Mouse (Mus musculus) bone marrow, adult 2 months (tissue): ENCODE measurements around the gene Cd22.

Experiments used
- CTCF ChIP-seq: fragments of 200-500 bp; IDR thresholded peaks from 2 replicates; pipeline ENCODE4 v1.5.1; 2011; ENCODE audit warnings: low read length, control low read depth; ENCODE audit not compliant: control insufficient read depth, insufficient read depth
- POLR2A ChIP-seq: fragments of 200-500 bp; IDR thresholded peaks from 2 replicates; pipeline ENCODE4 v1.6.1; 2011; ENCODE audit warnings: low read depth, mild to moderate bottlenecking, control low read depth, low read length, borderline replicate concordance; ENCODE audit not compliant: control insufficient read depth

GRCm38 (mm10) chr7:30832261-30832660 lies 47.9 kb downstream of the Cd22 start:
- TF ChIP-seq POLR2A: no peak
- no peak for TF ChIP-seq CTCF
